Mouse (Mus musculus) megakaryocyte, embryonic 14.5 days (primary cell): ENCODE data around the gene Cnbd2.

Source experiments
- FLI1 ChIP-seq: IDR thresholded peaks from 2 replicates; pipeline ENCODE4 v1.6.1; 2012; ENCODE audit warnings: low read length, inconsistent platforms, mixed read lengths
- GATA1 ChIP-seq: IDR thresholded peaks from 3 replicates; pipeline ENCODE4 v1.6.1; 2012; ENCODE audit warnings: mixed read lengths, low read length, inconsistent platforms, borderline replicate concordance

DNA sequence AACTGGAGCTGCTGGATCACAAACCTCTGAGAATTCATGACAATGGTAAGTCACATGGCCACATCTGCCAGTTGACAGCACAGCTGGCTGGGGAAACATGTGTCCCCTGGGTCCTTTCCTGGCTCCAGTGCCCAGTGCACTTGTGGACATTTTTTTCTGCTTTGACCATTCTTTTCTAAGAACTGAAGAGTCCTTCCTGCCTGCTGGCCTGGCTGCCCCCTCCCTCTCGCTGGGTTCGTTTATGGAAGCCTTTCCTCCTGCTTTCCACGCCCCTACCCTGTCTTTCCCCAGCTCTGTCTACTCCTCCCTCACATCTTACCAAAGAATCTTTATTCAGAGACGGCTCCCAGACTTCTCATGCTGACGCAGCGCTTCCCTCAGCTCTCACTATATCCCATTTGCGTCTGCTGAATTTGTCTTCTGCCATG, 41.2 kb downstream of the Cnbd2 start:
- TF ChIP-seq GATA1 (no peak), FLI1 (no peak)
